Mouse (Mus musculus) naive thymus-derived CD4-positive, alpha-beta T cell, adult 2 months (primary cell): ENCODE measurements around the gene Nkd2.

Source experiments
- DNase-seq: peaks from one replicate; pipeline ENCODE4 v3.0.0-alpha.2; 2011; ENCODE audit warnings: low read depth

Nkd2 gene

DNA sequence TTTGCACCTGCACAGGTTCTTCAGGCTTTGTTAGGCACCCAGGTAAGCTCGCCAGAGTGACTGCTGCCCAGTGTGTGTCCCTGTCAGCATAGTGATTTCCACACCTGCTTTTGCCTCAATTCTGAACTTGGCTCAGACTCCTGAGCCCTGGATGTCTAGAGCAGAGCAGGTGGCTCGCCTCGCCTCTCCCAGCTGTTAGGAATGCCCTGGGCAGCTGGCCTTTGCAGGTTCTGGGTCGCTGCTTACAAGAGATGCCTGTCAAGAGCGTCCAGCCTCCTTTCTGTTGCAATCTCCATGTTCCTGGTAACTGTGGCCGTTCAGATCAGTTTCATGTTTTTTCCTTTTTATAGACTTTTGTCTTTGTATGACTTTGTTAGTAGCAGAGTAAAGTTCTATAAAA lies 31.1 kb downstream of the Nkd2 start:
- no peak for DNase-seq

DNA sequence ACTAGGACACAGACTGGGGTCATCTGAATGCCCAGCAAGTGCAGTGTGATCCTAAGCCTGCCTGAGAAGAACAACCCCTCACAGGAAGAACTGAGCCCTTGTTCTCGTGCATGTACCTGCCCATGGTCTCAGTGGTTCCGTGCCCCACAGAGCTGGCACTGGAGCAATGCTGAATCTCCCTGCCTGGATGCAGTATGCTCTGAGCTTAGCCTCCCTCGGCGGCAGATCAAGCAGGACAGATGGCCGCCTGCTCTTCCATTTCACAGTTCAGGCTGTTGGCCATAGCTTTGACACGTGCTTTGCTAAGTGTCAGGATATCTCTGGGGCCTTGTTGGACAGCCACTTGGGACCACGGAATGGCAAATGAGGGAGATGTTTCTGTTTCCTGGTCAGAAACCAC lies 33.2 kb downstream of the Nkd2 start:
- DNase-seq = no peak

DNA sequence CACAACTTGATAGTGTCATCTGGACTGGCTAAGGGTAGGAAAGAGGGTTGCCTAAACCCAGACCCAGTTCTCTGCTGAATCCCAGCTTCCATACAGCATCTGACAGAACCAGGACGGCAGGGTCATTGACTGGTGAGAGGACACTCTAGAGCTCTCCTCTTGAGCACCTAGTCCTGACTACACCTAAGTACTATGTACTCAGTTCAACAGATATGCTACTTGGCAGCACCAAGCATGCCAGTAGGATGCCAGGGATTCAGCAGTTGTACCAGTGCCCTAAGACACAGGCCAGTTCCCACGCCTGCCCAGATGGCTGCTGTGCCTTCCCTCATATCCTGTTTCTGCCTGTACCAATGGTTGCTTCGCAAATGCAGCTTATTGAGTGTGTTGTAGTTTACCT lies 34.5 kb downstream of the Nkd2 start:
- DNase-seq = no peak

DNA sequence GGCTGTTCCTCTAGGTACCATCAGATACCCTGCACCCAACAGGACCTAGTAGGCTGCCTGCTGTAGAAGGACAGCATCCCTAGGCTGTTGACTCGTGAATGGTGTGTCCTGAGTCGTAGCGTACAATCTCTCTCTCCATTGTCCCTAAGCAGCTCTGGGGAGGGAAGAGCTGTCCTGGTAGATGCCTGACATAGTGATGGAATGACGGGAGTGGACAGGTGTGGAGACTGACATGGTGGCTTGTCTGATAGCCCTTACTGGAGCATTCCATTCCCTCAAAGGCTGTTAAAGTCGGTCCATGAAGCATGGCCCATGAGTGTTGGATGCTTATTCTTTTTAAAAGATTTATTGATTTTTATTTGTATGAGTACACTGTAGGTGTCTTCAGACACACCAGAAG lies 42.5 kb downstream of the Nkd2 start:
- DNase-seq = no peak

DNA sequence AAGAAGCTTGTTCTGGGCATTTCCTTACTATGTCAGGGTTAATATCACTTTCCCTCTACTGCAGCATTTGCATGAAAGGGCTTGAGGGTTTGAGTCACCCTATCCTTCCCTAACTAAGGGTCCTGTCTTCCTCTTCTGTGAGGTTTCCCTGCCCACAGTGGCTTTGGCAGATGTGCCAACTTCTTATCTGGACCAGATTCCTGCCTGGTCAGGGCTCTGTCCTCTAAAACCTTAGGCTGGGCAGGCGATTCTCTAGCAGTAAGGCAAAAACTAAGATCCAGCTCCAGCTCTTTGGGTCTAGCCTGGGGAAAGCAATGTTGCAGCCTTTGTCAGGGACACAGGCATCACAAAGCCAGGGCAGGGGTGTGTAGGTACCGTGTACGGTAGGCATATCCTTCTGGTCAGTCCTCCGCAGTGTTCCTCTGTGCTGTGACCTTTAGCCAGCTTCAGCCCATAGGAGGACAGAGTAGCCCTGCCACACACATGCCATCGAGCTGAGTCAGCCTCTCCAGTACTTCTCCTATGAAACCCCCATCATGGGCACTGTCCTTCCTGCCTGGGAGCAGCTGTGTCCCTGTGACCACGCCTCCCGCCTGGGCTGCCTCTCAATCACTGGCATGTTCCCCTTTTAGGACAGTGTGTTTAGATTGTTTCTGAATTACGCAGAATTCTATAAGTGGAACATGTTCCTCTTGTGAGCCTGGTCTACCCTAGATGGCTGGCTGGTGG lies 43.8 kb downstream of the Nkd2 start:
- no peak for DNase-seq

DNA sequence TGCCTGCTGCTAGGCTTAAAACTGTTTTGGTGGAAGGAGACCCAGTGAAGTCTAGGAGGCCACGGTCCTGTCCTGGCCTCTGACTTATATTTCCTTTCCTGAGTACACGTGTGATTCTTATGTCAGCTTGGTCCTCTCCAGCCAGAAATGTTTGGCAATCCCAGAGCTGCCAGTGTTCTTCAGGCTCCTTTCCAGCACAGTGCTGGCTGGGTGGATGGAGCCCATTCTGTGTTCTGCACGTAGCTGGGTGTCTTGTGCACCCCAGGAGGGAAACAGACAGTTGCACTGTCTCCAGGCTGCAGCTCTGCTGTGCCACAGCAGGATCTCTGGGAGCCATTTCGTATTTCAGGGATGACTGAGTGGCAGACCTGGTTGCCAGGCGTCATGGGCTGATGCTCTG lies 48.3 kb downstream of the Nkd2 start:
- DNase-seq = no peak

DNA sequence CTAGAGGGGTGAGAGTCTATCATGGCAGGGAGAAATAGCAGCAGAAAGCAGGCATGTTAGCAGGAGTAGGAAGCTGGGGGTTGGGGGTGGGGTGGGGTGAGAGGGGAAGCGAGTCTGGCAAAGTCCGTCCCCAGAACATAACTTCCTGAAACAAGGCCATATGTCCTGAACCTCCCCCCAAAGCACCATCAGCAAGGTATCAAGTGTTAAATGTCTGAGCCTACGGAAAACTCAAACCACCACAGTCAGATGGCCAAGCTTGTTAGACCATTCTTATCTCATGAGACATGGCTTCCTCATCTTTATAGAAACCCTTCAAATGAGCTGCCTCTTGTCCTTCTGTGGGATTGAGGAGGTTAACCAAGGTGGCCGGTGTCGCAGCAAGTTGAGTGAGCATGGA lies 54.3 kb downstream of the Nkd2 start:
- no peak for DNase-seq

DNA sequence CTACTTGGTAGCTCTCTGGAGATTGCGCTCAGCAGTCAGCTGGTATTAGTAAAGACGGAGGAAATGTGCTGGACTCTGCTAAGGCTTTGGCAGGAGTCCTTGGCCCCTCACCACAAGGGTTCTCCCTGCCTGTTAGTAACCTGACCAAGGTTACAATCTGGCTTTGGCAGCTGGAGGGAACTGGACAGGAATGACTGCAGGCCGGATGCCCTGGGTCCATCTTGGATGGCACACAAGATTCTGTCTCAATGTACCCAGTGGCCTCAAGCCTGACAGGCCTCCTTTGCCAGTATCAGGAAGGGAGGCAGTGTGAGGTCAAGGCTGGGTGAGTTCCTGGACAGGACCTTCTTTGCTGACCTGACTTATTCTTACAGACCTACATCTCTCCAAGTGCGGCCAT lies 55.3 kb downstream of the Nkd2 start:
- DNase-seq = no peak

DNA sequence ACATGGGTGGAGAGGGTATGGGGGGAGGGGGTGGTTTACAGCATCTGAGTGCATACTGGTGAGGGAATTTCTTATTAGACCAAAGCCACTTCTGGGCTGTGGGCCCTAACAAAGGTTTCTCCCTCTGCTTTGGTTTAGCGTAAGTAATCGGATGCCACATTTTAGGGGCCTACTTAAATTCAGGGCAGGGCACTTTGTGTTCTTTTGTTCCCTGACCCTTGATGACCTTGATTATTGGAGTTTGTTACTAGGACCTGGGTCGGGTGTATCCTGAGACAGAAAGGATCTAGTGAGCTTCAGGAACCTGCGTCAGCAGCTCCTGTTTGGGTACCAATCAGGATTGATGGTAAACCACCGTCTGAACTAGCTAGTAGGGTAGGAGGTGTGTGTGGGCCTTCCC lies 64.9 kb downstream of the Nkd2 start:
- DNase-seq = no peak

DNA sequence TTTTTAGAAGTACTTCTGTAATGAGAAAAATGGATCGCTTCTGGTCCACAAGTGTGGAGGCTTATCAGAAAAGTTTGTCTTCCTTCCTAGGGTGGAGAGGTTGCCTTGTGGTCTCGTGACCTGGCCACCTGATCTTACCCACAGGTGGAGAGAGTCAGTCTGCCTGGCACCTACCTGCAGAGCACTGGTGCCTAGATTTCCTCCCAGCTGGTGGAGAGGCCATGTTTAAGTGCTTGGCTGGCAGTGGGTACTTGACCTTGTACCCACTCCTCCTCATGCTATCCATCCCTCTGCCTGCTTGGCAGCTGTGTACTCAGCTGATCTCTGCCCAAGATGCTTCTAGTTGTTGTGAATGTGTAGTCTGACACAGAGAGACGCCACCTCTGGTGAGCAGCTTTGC lies 69.9 kb downstream of the Nkd2 start:
- no peak for DNase-seq

DNA sequence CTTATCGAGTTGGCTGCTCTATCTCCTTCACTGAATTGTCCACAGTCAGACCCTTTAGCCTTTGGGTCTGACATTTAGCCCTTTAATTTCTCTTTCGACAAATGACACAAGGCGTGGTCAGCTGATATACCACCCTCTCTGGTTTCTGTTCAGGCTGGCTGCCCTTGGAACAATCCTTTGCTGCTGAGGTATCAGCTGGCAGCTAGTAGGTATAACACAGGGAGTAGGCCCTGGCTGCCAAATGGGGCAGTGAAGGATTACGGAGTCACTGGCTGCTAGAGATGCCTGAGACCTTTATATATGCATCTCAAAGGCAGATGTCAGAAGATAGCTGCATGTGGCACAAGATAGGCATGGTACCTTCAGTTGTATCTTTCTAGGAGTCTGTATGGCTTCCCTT lies 71.6 kb downstream of the Nkd2 start:
- DNase-seq = no peak

DNA sequence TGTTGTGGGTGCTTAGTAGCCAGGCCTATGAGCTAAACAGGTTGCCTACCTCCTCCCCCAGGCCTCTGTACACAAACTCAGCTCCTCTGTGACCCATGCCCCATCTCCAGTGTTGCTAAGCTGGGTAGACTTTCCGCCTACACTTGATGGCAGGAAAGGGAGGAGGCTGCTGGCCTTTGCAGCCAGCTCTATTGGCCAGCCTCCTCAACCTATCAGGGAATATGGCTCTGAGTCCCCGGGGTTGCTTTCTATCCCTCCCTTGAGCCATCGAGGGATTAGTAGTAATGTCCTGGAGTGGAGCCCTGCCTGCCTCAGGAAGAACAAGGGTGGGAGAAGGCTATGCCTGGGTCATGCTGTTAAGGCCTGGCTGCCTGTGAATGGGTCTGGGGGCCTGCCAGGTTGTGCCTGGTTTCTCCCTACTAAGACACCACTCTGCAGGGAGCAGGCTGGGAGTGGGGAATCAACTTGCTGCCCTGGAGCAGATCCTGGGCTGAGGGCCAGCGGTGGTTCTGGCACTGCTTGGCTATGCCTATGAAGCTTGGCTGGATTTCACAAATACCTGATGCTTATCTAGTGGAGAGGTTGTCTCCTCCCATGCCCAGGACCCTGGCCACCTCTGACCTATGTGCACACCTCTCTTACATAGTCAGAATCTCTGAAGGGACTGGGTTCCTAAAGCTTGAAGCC lies 73.8 kb downstream of the Nkd2 start:
- peak; percentile 44 for DNase-seq

DNA sequence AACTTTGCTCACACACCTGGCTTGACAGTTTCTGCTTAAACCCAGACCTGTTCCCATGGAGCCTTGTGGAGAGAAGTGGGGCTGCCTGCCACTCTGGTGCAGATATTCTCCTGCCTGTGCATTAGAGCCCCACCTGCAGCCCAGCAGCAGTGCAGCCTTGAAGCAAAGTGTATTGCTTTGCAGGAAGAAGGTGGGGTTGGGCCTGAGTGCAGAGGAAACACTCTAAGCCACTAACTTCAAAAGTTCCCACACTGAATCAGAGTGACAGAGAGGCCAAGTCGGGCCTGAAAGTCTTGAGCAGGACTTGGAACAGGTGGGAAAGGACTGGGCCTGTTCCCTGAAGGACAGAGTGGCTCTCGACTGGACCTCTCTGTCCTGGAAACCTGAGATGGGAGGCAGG lies 74.8 kb downstream of the Nkd2 start:
- DNase-seq = peak; percentile 79

DNA sequence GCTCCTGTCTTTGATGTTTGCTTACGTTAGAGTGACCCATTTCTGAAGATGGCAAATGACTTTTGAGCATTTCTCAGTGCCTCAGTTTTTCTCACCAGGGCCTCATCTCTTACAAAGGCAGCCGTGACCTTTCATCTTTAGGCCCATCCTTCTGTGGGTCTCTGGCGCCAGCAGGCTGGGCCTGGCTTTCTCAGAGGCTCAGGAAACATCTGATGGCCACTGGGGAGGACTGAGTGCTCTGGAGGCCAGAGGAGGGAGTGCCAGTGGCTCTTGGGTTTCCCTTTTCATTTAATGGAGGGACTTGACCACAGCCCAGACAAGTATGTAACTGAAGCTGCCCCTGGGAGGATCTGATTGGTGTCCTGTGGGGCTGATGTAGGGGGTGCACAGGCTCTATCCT lies 76.3 kb downstream of the Nkd2 start:
- no peak for DNase-seq

DNA sequence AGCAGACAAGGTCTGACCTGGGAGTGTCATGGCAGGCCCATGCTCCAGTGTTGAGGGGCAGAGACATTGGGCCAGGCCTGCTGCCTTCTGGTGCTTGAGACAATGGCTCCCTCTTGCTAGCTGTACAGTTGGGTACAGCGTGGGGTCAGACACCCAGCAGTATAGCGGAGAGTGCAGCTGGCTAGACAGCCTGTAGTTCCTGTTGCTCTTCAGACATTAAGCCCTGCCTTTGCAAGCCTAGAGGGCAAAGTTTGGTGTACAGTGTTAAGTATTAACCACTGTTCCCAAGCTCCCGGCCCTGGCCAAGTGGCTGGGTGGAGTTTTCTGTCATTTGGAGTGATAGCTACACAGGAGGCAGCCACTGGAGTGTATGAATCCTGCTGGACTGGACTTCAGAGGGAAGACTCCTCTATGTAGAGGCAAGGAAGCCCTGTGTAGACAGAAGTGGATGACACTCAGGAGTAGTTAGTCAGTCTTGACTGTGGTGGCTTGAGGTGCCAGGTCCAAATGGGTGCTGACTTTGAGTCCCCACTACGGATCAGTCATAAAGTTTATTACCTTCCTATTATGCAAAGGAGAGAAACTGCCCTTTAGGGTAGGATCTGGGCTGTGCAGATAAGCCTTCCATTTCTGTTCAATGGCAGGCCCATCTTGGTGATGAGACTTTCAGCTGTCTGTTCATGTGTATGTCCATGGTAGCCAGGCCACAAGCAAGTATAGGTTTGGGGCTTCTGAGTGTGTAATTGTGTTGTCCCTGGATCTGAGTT lies 77.3 kb downstream of the Nkd2 start:
- no peak for DNase-seq
